Mouse (Mus musculus) kidney, embryonic 15.5 days (tissue): ENCODE data around the gene Atp11b. TPM values are rescaled to one million over a fixed set of nuclear protein-coding genes. Genes with fewer than 3 reads are reported as not detected.
A peak's percentile ranks its signal among the peaks of the same experiment; 100 is the strongest.

Experiments
- ATAC-seq: fragments of 200-750 bp; cut with Nextera tagmentation; replicated peaks from 2 replicates; pipeline ENCODE4 v1.8.0; 2017; ENCODE audit warnings: moderate TSS enrichment; ENCODE audit not compliant: low FRiP score
- H3K27ac ChIP-seq: fragments of 300-500 bp; sonication (generic); 2 replicates; pipeline ENCODE4 v1.5.1; 2015; ENCODE audit warnings: mild to moderate bottlenecking, inconsistent platforms
- H3K27me3 ChIP-seq: fragments of 300-500 bp; sonication (generic); 2 replicates; pipeline ENCODE4 v1.6.1; 2015; ENCODE audit warnings: inconsistent platforms
- H3K36me3 ChIP-seq: fragments of 300-500 bp; sonication (generic); 2 replicates; pipeline ENCODE4 v1.6.1; 2015; ENCODE audit warnings: inconsistent platforms
- H3K4me1 ChIP-seq: fragments of 300-500 bp; sonication (generic); 2 replicates; pipeline ENCODE4 v1.6.1; 2015; ENCODE audit warnings: inconsistent platforms
- H3K4me2 ChIP-seq: fragments of 300-500 bp; sonication (generic); 2 replicates; pipeline ENCODE4 v1.6.1; 2015; ENCODE audit warnings: moderate library complexity, mild to moderate bottlenecking, inconsistent platforms
- H3K4me3 ChIP-seq: fragments of 300-500 bp; sonication (generic); replicated peaks from 2 replicates; pipeline ENCODE4 v1.5.1; 2015; ENCODE audit warnings: mild to moderate bottlenecking, inconsistent platforms
- H3K9ac ChIP-seq: fragments of 300-500 bp; sonication (generic); 2 replicates; pipeline ENCODE4 v1.6.1; 2015; ENCODE audit warnings: mild to moderate bottlenecking, inconsistent platforms
- H3K9me3 ChIP-seq: fragments of 300-500 bp; sonication (generic); replicated peaks from 2 replicates; pipeline ENCODE4 v1.6.1; 2016; ENCODE audit warnings: inconsistent platforms
- WGBS: fragments of 180-500 bp; shearing (Covaris S2); methylation state at CpG from one replicate; pipeline ENCODE4 v1.1.7; 2015; ENCODE audit warnings: mixed read lengths; 5-methylcytosine and 5-hydroxymethylcytosine counted together
- polyA plus RNA-seq: library from polyadenylated mRNA; unstranded; fragments of >200 nt; fragmentation: Nextera tagmentation; extraction: Ambion mirVana; gene quantifications from 2 replicates; pipeline ENCODE4 v1.2.1, GENCODE M21; 2015

Gene Atp11b
- polyA plus RNA-seq, 1 experiment from 2014 or later = 32.9 TPM

- Histone ChIP-seq H3K4me3 (no peak overlapping the region), H3K27ac (no peak overlapping the region), H3K36me3 (no peaks in the 10 kb centered on the region), H3K9ac (no peak overlapping the region), H3K4me2 (no peak overlapping the region), H3K27me3 (no peaks in the 10 kb centered on the region), H3K9me3 (no peaks in the 10 kb centered on the region), H3K4me1 (no peaks in the 10 kb centered on the region)
- ATAC-seq = no peak
Observed at GRCm38 (mm10) chr3:35732778-35733147, 21.1 kb upstream of the Atp11b start.

GRCm38 (mm10) chr3:35734509-35734908 lies 19.4 kb upstream of the Atp11b start:
- 83% methylated on average over 4 of the region's 4 CpGs for WGBS
- Histone ChIP-seq H3K4me3 (no peak overlapping the region), H3K4me2 (no peak overlapping the region), H3K27ac (no peak overlapping the region), H3K27me3 (no peaks in the 10 kb centered on the region), H3K9ac (no peak overlapping the region), H3K4me1 (no peaks in the 10 kb centered on the region), H3K9me3 (no peaks in the 10 kb centered on the region), H3K36me3 (no peaks in the 10 kb centered on the region)
- ATAC-seq = no peak

GRCm38 (mm10) chr3:35738071-35738470 lies 15.8 kb upstream of the Atp11b start:
- Histone ChIP-seq H3K9ac (no peak overlapping the region), H3K27ac (no peak overlapping the region), H3K4me2 (no peak overlapping the region), H3K9me3 (no peaks in the 10 kb centered on the region), H3K36me3 (no peaks in the 10 kb centered on the region), H3K27me3 (no peaks in the 10 kb centered on the region), H3K4me1 (no peaks in the 10 kb centered on the region), H3K4me3 (no peak overlapping the region)
- 90% methylated on average over 3 of the region's 3 CpGs for whole genome bisulfite sequencing
- ATAC-seq = no peak

GRCm38 (mm10) chr3:35745010-35745409 lies 8.9 kb upstream of the Atp11b start:
- Histone ChIP-seq H3K9ac (no peak overlapping the region), H3K4me3 (no peak overlapping the region), H3K9me3 (no peaks in the 10 kb centered on the region), H3K4me1 (no peaks in the 10 kb centered on the region), H3K27me3 (no peaks in the 10 kb centered on the region), H3K4me2 (no peak overlapping the region), H3K36me3 (no peaks in the 10 kb centered on the region), H3K27ac (no peak overlapping the region)
- ATAC-seq = 0 out of 2 replicates have a peak, but pooled peaks have one; percentile 64
- WGBS = 41% methylated on average over 4 of the region's 4 CpGs

GRCm38 (mm10) chr3:35746840-35747456 lies 7.0 kb upstream of the Atp11b start:
- WGBS = 42% methylated on average over 9 of the region's 9 CpGs
- Histone ChIP-seq H3K4me1 (no peaks in the 10 kb centered on the region), H3K36me3 (no peaks in the 10 kb centered on the region), H3K4me3 (no peak overlapping the region), H3K27me3 (no peaks in the 10 kb centered on the region), H3K4me2 (no peak overlapping the region), H3K9ac (no peak overlapping the region), H3K9me3 (no peaks in the 10 kb centered on the region), H3K27ac (no peak overlapping the region)
- ATAC-seq = no peak

- 63% methylated on average over 5 of the region's 5 CpGs for WGBS
- no peak overlapping the region for H3K4me3 ChIP-seq
- no peaks in the 10 kb centered on the region for H3K9me3 ChIP-seq
- H3K27ac ChIP-seq = no peak overlapping the region
- H3K27me3 ChIP-seq = no peaks in the 10 kb centered on the region
- no peak overlapping the region for H3K4me2 ChIP-seq
- no peak for ATAC-seq
- no peak overlapping the region for H3K9ac ChIP-seq
- H3K4me1 ChIP-seq = peaks cover 4% of the 10 kb centered on the region; the same call in 1 of the 2 replicates
- no peaks in the 10 kb centered on the region for H3K36me3 ChIP-seq
Observed at GRCm38 (mm10) chr3:35750286-35750685, 3.6 kb upstream of the Atp11b start.

GRCm38 (mm10) chr3:35751724-35752123 lies 2.2 kb upstream of the Atp11b start:
- WGBS = 52% methylated on average over 2 of the region's 2 CpGs
- Histone ChIP-seq H3K9me3 (no peaks in the 10 kb centered on the region), H3K4me1 (peaks cover 9% of the 10 kb centered on the region), H3K27ac (no peak overlapping the region), H3K9ac (no peak overlapping the region), H3K27me3 (no peaks in the 10 kb centered on the region), H3K4me2 (no peak overlapping the region), H3K4me3 (no peak overlapping the region), H3K36me3 (no peaks in the 10 kb centered on the region)
- no peak for ATAC-seq

- no peak overlapping the region for H3K4me3 ChIP-seq
- no peak overlapping the region for H3K27ac ChIP-seq
- H3K9me3 ChIP-seq = no peaks in the 10 kb centered on the region
- no peak overlapping the region for H3K9ac ChIP-seq
- WGBS = 52% methylated on average over 4 of the region's 4 CpGs
- no peak for ATAC-seq
- no peaks in the 10 kb centered on the region for H3K27me3 ChIP-seq
- H3K4me2 ChIP-seq = no peak overlapping the region
- no peaks in the 10 kb centered on the region for H3K36me3 ChIP-seq
- no peaks in the 10 kb centered on the region for H3K4me1 ChIP-seq
Observed at GRCm38 (mm10) chr3:35762735-35763134, 8.8 kb downstream of the Atp11b start.

GRCm38 (mm10) chr3:35764637-35765617 lies 11.0 kb downstream of the Atp11b start:
- Histone ChIP-seq H3K9ac (no peak overlapping the region), H3K4me3 (no peak overlapping the region), H3K4me2 (no peak overlapping the region), H3K27me3 (no peaks in the 10 kb centered on the region), H3K4me1 (no peaks in the 10 kb centered on the region), H3K36me3 (0 out of 2 replicates have a peak, but pooled peaks cover 5% of the 10 kb centered on the region), H3K9me3 (0 out of 2 replicates have a peak, but pooled peaks cover 3% of the 10 kb centered on the region), H3K27ac (no peak overlapping the region)
- no peak for ATAC-seq
- WGBS = 78% methylated on average over 7 of the region's 7 CpGs

GRCm38 (mm10) chr3:35779748-35780147 lies 25.8 kb downstream of the Atp11b start:
- Histone ChIP-seq H3K27me3 (no peaks in the 10 kb centered on the region), H3K27ac (no peak overlapping the region), H3K4me3 (no peak overlapping the region), H3K4me2 (no peak overlapping the region), H3K36me3 (no peaks in the 10 kb centered on the region), H3K9me3 (no peaks in the 10 kb centered on the region), H3K4me1 (no peaks in the 10 kb centered on the region), H3K9ac (no peak overlapping the region)
- ATAC-seq = no peak
- 73% methylated on average over 3 of the region's 3 CpGs for WGBS

- H3K9ac ChIP-seq = no peak overlapping the region
- 88% methylated on average over 2 of the region's 2 CpGs for WGBS
- H3K4me3 ChIP-seq = no peak overlapping the region
- H3K9me3 ChIP-seq = no peaks in the 10 kb centered on the region
- no peak for ATAC-seq
- no peak overlapping the region for H3K27ac ChIP-seq
- H3K4me1 ChIP-seq = no peaks in the 10 kb centered on the region
- H3K36me3 ChIP-seq = peaks cover 36% of the 10 kb centered on the region
- H3K27me3 ChIP-seq = no peaks in the 10 kb centered on the region
- no peak overlapping the region for H3K4me2 ChIP-seq
Observed at GRCm38 (mm10) chr3:35802040-35802439, 48.1 kb downstream of the Atp11b start.

- 88% methylated on average over 3 of the region's 3 CpGs for WGBS
- H3K4me1 ChIP-seq = no peaks in the 10 kb centered on the region
- H3K4me2 ChIP-seq = no peak overlapping the region
Observed at GRCm38 (mm10) chr3:35819887-35820286, 66.0 kb downstream of the Atp11b start.

More at GRCm38 (mm10) chr3:35819887-35820286, 66.0 kb downstream of the Atp11b start:
- Histone ChIP-seq H3K9ac (no peak overlapping the region), H3K27ac (no peak overlapping the region), H3K36me3 (peaks cover 32% of the 10 kb centered on the region), H3K4me3 (no peak overlapping the region), H3K9me3 (no peaks in the 10 kb centered on the region), H3K27me3 (no peaks in the 10 kb centered on the region)
- no peak for ATAC-seq
